Mouse (Mus musculus): ENCODE measurements at regions not wholly inside any gene's neighbourhood (a gene's known extent, or its start where the extent isn't known, plus 50 kb on each side); places are given as distances from the start of the nearest gene placed in this dataset.
"Not testable (repeated sequence)": the region's sequence is repeated elsewhere in the genome, so short reads cannot be mapped to it uniquely, and the experiment has no call there.

DNA sequence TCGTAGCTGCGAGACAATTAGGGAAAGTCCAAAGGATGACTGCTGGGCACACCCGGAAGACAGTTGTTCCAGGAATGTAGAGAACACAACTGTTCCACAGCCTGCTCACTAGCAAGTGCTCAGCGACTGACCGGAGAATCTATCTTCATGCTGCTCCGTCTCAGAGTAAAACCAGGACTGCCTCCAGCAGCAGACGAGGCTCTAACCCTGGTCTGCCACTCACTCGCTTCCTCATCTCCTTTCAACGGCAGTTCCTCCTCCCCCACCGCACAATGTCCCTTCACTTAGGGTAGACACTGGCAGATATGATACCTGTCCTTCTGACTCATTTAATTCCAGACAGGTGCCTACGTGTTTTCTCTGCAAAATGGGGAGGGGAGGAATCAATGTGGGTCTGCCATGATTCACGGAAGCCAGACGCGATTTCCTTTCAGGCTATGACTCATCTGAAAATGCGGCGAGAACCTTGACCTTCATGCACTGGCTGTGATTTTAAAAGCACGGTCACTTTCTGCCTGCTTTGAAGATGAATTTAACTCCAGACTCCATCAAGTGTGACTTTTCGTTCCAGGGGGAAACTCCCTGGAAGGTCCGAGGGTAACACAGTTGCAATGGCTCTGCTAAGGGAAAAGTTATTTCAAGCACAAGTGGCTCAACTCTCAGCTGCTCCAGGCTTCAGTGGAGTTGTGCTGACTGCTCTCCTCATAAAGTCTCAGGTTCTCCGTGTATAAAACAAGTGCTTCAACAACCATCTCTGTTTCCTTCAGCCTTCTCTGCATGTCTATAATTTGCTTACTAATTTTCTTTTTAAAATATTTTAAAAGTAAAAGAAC is 142.4 kb upstream of the Spin1 start:
- H3K4me2 ChIP-seq (ENCODE audit: low read depth, low read length): no peak overlapping the region
- H3K9ac ChIP-seq (replicated peaks; ENCODE audit: low read length): no peak overlapping the region
- no peaks in the 10 kb centered on the region for H3K9me3 ChIP-seq (ENCODE audit: low read length)
- DNase-seq (ENCODE audit: low spot score) (no peak), ATAC-seq (no peak)
- H3K4me3 ChIP-seq (ENCODE audit: low read length): no peak overlapping the region
- 70% methylated on average over 20 of the region's 20 CpGs for WGBS
- no peaks in the 10 kb centered on the region for H3K27me3 ChIP-seq (ENCODE audit: insufficient read depth, low read length)
- TF ChIP-seq CTCF (IDR thresholded peaks at IDR 0.05; ENCODE audit: low read depth): no peak
- no peak overlapping the region for H3K27ac ChIP-seq
- no peaks in the 10 kb centered on the region for H3K4me1 ChIP-seq (ENCODE audit: insufficient read depth, low read length)
- no peaks in the 10 kb centered on the region for H3K36me3 ChIP-seq (ENCODE audit: insufficient read depth, low read length)

DNA sequence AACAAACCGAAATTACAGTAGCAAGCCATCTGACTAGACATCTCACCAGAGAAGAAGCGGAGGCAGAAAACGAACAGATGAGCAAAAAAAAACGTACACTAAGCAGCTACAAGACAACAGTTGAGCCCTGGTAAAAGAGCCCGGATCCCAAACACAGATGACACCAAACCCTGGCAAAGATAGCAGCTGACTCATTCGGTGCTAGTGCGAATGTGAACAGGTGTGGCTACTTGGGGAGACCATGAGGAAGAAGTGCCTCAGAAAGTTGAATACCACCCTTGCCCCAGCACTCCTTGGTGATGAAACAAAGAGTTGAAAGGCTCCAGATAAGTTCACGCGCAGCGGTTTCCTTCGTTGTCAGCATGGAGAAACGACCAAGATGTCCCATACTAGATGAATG is 139.8 kb upstream of the Spin1 start:
- TF ChIP-seq CTCF (IDR thresholded peaks at IDR 0.05; ENCODE audit: low read depth): no peak

GRCm38 (mm10) chr13:50964070-50964469 is 136.6 kb upstream of the Spin1 start:
- H3K9ac ChIP-seq (replicated peaks; ENCODE audit: low read length): no peak overlapping the region
- 80% methylated on average over 9 of the region's 9 CpGs for WGBS
- H3K27me3 ChIP-seq (ENCODE audit: insufficient read depth, low read length): no peaks in the 10 kb centered on the region
- no peaks in the 10 kb centered on the region; the same call in 1 of the 2 replicates for H3K9me3 ChIP-seq (ENCODE audit: low read length)
- peak; percentile 41 for DNase-seq (ENCODE audit: low spot score)
- peak; percentile 62 for TF ChIP-seq CTCF (IDR thresholded peaks at IDR 0.05; ENCODE audit: low read depth)
- H3K4me2 ChIP-seq (ENCODE audit: low read depth, low read length): no peak overlapping the region
- no peaks in the 10 kb centered on the region for H3K4me1 ChIP-seq (ENCODE audit: insufficient read depth, low read length)
- no peak for ATAC-seq
- no peak overlapping the region for H3K27ac ChIP-seq
- H3K36me3 ChIP-seq (ENCODE audit: insufficient read depth, low read length): no peaks in the 10 kb centered on the region
- no peak overlapping the region for H3K4me3 ChIP-seq (ENCODE audit: low read length)

More for the DNA sequence above, 139.8 kb upstream of the Spin1 start:
- Histone ChIP-seq H3K4me1 (ENCODE audit: insufficient read depth, low read length) (no peaks in the 10 kb centered on the region), H3K9me3 (ENCODE audit: low read length) (no peaks in the 10 kb centered on the region; the same call in 1 of the 2 replicates), H3K36me3 (ENCODE audit: insufficient read depth, low read length) (no peaks in the 10 kb centered on the region), H3K4me3 (ENCODE audit: low read length) (no peak overlapping the region), H3K4me2 (ENCODE audit: low read depth, low read length) (no peak overlapping the region), H3K27ac (no peak overlapping the region), H3K27me3 (ENCODE audit: insufficient read depth, low read length) (no peaks in the 10 kb centered on the region), H3K9ac (replicated peaks; ENCODE audit: low read length) (no peak overlapping the region)
- DNase-seq (ENCODE audit: low spot score) (no peak), ATAC-seq (no peak)
- 85% methylated on average over 12 of the region's 12 CpGs for WGBS

DNA sequence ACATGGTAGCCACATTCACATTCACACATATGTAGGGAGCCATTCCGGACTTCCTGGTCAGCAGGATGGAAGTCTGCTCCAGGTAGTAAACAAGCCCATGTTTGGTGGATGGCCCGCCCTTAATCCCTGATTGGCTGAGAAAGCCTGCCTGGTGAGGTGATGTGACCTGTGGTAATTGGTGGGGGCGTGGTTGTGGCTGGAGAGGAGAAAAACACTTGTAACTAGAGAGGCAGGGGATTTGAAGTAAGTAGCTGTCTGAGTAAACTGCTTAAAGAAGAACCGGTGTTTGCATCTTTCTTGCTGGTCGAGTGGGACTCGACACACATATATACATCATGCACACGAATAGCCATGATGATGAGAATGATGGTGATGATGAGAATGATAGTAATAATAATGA is 135.6 kb upstream of the Spin1 start:
- not testable (repeated sequence) for ATAC-seq; H3K36me3 ChIP-seq (ENCODE audit: insufficient read depth, low read length); H3K4me1 ChIP-seq (ENCODE audit: insufficient read depth, low read length); DNase-seq (ENCODE audit: low spot score); H3K4me3 ChIP-seq (ENCODE audit: low read length); H3K9ac ChIP-seq (replicated peaks; ENCODE audit: low read length); H3K27ac ChIP-seq; H3K27me3 ChIP-seq (ENCODE audit: insufficient read depth, low read length); H3K9me3 ChIP-seq (ENCODE audit: low read length); H3K4me2 ChIP-seq (ENCODE audit: low read depth, low read length)
- 82% methylated on average over 7 of the region's 7 CpGs for WGBS

DNA sequence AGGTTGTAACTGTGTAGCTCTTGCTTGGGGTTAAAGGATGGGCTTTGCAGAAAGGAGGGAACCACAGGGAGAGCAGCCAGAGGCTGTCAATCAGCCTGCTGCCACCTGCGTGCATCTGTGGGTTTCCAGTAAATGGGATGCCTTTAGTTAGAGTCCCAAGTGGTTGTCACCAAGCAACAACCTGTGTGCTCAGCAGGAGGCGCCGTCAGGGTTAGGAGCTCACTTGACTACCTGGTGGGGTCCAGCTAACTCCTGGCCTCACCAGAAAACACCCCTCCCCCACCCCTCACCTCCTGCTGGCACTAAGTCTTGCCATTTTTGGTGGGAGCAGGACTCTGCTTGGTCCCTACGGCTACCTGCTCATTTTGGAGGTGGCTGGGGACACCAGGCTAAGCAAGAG is 135.0 kb upstream of the Spin1 start:
- no peaks in the 10 kb centered on the region for H3K36me3 ChIP-seq (ENCODE audit: insufficient read depth, low read length)
- no peaks in the 10 kb centered on the region; the same call in 1 of the 2 replicates for H3K9me3 ChIP-seq (ENCODE audit: low read length)
- no peaks in the 10 kb centered on the region for H3K27me3 ChIP-seq (ENCODE audit: insufficient read depth, low read length)
- no peak for DNase-seq (ENCODE audit: low spot score)
- WGBS: 51% methylated on average over 4 of the region's 4 CpGs
- H3K27ac ChIP-seq: no peak overlapping the region
- no peak overlapping the region for H3K9ac ChIP-seq (replicated peaks; ENCODE audit: low read length)
- no peak overlapping the region for H3K4me2 ChIP-seq (ENCODE audit: low read depth, low read length)
- ATAC-seq: no peak
- H3K4me1 ChIP-seq (ENCODE audit: insufficient read depth, low read length): no peaks in the 10 kb centered on the region
- no peak for TF ChIP-seq CTCF (IDR thresholded peaks at IDR 0.05; ENCODE audit: low read depth)
- no peak overlapping the region for H3K4me3 ChIP-seq (ENCODE audit: low read length)

DNA sequence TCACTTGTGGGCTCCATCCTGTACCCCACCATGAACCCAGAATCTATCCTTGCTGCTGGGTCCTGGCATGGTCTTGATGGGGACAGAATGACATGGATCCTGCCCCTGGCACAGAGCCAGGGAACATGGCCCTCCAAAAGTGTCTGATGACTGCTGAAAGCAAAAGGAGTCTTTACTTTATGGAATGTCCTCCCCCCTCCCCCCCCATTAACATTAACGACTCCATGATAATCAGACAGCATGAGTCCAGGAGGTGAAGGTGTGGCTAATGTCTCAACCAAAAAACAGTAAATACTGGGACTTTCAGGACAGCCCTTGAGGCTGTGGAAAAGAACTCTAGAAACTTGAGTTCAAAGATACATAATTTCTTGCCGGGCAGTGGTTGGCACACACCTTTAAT is 133.9 kb upstream of the Spin1 start:
- no peaks in the 10 kb centered on the region for H3K4me1 ChIP-seq (ENCODE audit: insufficient read depth, low read length)
- no peak overlapping the region for H3K27ac ChIP-seq
- no peaks in the 10 kb centered on the region for H3K36me3 ChIP-seq (ENCODE audit: insufficient read depth, low read length)
- no peak overlapping the region for H3K4me2 ChIP-seq (ENCODE audit: low read depth, low read length)
- no peak overlapping the region for H3K4me3 ChIP-seq (ENCODE audit: low read length)
- ATAC-seq (no peak), DNase-seq (ENCODE audit: low spot score) (no peak)
- no peak overlapping the region for H3K9ac ChIP-seq (replicated peaks; ENCODE audit: low read length)
- H3K9me3 ChIP-seq (ENCODE audit: low read length): no peaks in the 10 kb centered on the region; the same call in 1 of the 2 replicates
- WGBS: 66% methylated on average over 2 of the region's 2 CpGs
- no peaks in the 10 kb centered on the region for H3K27me3 ChIP-seq (ENCODE audit: insufficient read depth, low read length)
- no peak for TF ChIP-seq CTCF (IDR thresholded peaks at IDR 0.05; ENCODE audit: low read depth)

DNA sequence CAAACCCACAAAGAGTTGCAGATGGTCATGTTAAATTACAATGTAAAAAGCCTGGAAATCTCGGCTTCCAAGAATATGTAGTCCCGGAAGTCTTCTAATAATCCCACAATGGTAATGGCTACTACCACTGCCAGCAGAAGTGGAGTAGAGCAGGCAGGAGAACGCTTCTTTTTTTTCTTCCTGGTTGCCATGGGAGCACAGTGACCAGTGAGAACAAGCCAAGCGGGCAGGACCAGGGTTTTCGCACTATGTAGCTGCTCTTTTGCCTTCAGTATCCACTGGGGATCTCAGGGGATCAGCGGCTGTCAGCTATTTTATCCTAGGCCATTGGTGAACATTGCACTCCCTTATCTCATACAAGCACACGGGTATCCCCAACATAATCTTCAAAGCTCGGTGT is 127.3 kb upstream of the Spin1 start:
- H3K4me3 ChIP-seq (ENCODE audit: low read length): no peak overlapping the region
- no peaks in the 10 kb centered on the region for H3K27me3 ChIP-seq (ENCODE audit: insufficient read depth, low read length)
- H3K9me3 ChIP-seq (ENCODE audit: low read length): no peaks in the 10 kb centered on the region
- no peak overlapping the region for H3K4me2 ChIP-seq (ENCODE audit: low read depth, low read length)
- no peak overlapping the region for H3K27ac ChIP-seq
- H3K9ac ChIP-seq (replicated peaks; ENCODE audit: low read length): no peak overlapping the region
- H3K4me1 ChIP-seq (ENCODE audit: insufficient read depth, low read length): no peaks in the 10 kb centered on the region; the same call in 1 of the 2 replicates
- no peak for TF ChIP-seq CTCF (IDR thresholded peaks at IDR 0.05; ENCODE audit: low read depth)
- 46% methylated on average over 8 of the region's 8 CpGs for WGBS
- DNase-seq (ENCODE audit: low spot score) (peak; percentile 45), ATAC-seq (peak; percentile 47; the same call in 1 of the 2 replicates)
- H3K36me3 ChIP-seq (ENCODE audit: insufficient read depth, low read length): no peaks in the 10 kb centered on the region
